ENCODE assay signal across 8 mouse cellular contexts in genomic region chr16:90386514-90387160, GRCm38 (mm10). TPM values are rescaled to one million over a fixed set of nuclear protein-coding genes. Genes with fewer than 3 reads are reported as not detected.
A peak's percentile ranks its signal among the peaks of the same experiment; 100 is the strongest.
DNase-seq lines count a peak whose midpoint lies in the region; ATAC-seq lines count a peak whose summit lies in the region.

No protein-coding gene starts in this region.

- H3K27me3 ChIP-seq in megakaryocyte, embryonic 14.5 days (replicated peaks), result peaks cover 79% of the 10 kb centered on the region
- peaks cover 33% of the 10 kb centered on the region for H3K27me3 ChIP-seq in embryonic facial prominence, embryonic 10.5 days (replicated peaks; ENCODE audit: low read depth, poor library complexity, severe bottlenecking)
- H3K27me3 ChIP-seq in heart, embryonic 15.5 days, result no peaks in the 10 kb centered on the region

- H3K36me3 ChIP-seq in megakaryocyte, embryonic 14.5 days (replicated peaks; ENCODE audit: low read length), result no peaks in the 10 kb centered on the region
- peaks cover 30% of the 10 kb centered on the region for H3K36me3 ChIP-seq in embryonic facial prominence, embryonic 10.5 days (replicated peaks)
- H3K36me3 ChIP-seq in heart, embryonic 15.5 days, result peaks cover 5% of the 10 kb centered on the region

- no peak for ATAC-seq in megakaryocyte, adult 5-6 weeks (ENCODE audit: poor library complexity, severe bottlenecking)
- ATAC-seq in heart, embryonic 15.5 days (replicated peaks; ENCODE audit: insufficient number of reproducible peaks, insufficient read depth, low FRiP score, low read depth), result peak; percentile 47
- no peak for ATAC-seq in monocyte, adult 5-6 weeks (replicated peaks; ENCODE audit: insufficient number of reproducible peaks, low FRiP score, low TSS enrichment, poor library complexity, severe bottlenecking)

- DNase-seq in embryonic facial prominence, embryonic 10.5 days (ENCODE audit: low spot score), result peak; percentile 88
- DNase-seq in kidney, postnatal 25 days, result peak; percentile 47 to 66
- DNase-seq in lung, postnatal 14 days, result peak; percentile 56
- DNase-seq in right cerebral cortex, adult 2 months (ENCODE audit: low spot score in 2 of 2), result peak; percentile 37 to 52

- peaks cover 25% of the 10 kb centered on the region for H3K9me3 ChIP-seq in megakaryocyte, embryonic 14.5 days
- peaks cover 11% of the 10 kb centered on the region; the same call in 1 of the 2 replicates for H3K9me3 ChIP-seq in embryonic facial prominence, embryonic 10.5 days
- H3K9me3 ChIP-seq in heart, embryonic 15.5 days (replicated peaks), result peaks cover 1% of the 10 kb centered on the region; the same call in 1 of the 2 replicates

- under 1% methylated on average over 49 of the region's 49 CpGs for WGBS in embryonic facial prominence, embryonic 10.5 days
- under 1% methylated on average over 49 of the region's 49 CpGs for WGBS in heart, embryonic 15.5 days

- peaks cover 26% of the 10 kb centered on the region for H3K4me1 ChIP-seq in megakaryocyte, embryonic 14.5 days
- H3K4me1 ChIP-seq in embryonic facial prominence, embryonic 10.5 days, result peaks cover 49% of the 10 kb centered on the region
- H3K4me1 ChIP-seq in heart, embryonic 15.5 days (replicated peaks), result peaks cover 51% of the 10 kb centered on the region

- peak overlapping the region; percentile 91 for H3K4me3 ChIP-seq in megakaryocyte, embryonic 14.5 days (replicated peaks)
- peak overlapping the region; percentile 97 for H3K4me3 ChIP-seq in embryonic facial prominence, embryonic 10.5 days
- peak overlapping the region; percentile 62 for H3K4me3 ChIP-seq in heart, embryonic 15.5 days

- H3K27ac ChIP-seq in embryonic facial prominence, embryonic 10.5 days (replicated peaks), result peak overlapping the region; percentile 99
- peak overlapping the region; percentile 95 for H3K27ac ChIP-seq in heart, embryonic 15.5 days

- peak overlapping the region; percentile 75 for H3K4me2 ChIP-seq in heart, embryonic 15.5 days

- peak overlapping the region; percentile 77 for H3K9ac ChIP-seq in heart, embryonic 15.5 days

RNA-seq across cellular contexts. Expression of gene Hunk, which starts 0.8 kb away (rescaled TPM):
- 0.07 TPM in 1 of 2 replicates, not detected in the other for polyA plus RNA-seq in megakaryocyte, embryonic 14.5 days (2012; ENCODE audit: insufficient read depth, low replicate concordance)
- total RNA-seq in megakaryocyte, adult 5-6 weeks (2015), result not detected in 2 replicates
- total RNA-seq in megakaryocyte, adult 5-6 weeks (2017), result 0.04 TPM in 1 of 2 replicates, not detected in the other
- polyA plus RNA-seq in embryonic facial prominence, embryonic 10.5 days (2016; fragmentation: Nextera tagmentation; extraction: Ambion mirVana), result 16.5 and 17.2 TPM in 2 replicates
- polyA plus RNA-seq in heart, embryonic 15.5 days (2015; fragmentation: Nextera tagmentation; extraction: Ambion mirVana), result 7.2 and 9.8 TPM in 2 replicates
- not detected in 3 replicates for total RNA-seq in monocyte, adult 5-6 weeks (2017)
